Mouse (Mus musculus) testis, adult 2 months (tissue): ENCODE results near the gene Lcn6.

ENCODE experiments used
- CTCF ChIP-seq: fragments of 200-500 bp; IDR thresholded peaks from 2 replicates; pipeline ENCODE4 v1.5.1; 2012; ENCODE audit warnings: low read depth, mild to moderate bottlenecking, inconsistent platforms, low read length, moderate library complexity; ENCODE audit not compliant: control insufficient read depth, insufficient read depth, insufficient replicate concordance
- POLR2A ChIP-seq: fragments of 200-500 bp; IDR thresholded peaks from 2 replicates; pipeline ENCODE4 v1.6.1; 2012; ENCODE audit warnings: low read depth, mild to moderate bottlenecking, inconsistent platforms, low read length, moderate library complexity; ENCODE audit not compliant: control insufficient read depth

DNA sequence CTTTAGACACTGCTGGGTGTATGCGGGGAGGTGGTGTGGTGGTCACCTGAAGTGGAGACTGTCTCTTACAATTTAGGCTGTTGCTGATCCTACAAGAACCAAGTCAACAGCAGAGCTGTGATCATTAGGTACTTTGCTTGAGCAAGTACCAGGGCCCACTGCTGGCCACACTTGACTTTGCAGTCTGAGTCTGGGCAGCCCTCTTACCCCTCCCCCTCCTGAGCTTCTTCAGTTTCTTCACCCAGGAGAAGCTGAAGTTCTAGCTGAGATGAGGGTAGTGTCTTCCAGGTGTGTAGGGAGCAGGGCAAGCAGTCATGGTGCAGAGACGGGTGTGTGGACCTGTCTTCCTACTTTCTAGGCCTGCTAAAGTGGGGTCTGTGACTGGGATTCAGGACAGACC lies 31.5 kb downstream of the Lcn6 start:
- TF ChIP-seq POLR2A (no peak), CTCF (0 out of 2 replicates have a peak, but pooled peaks have one; percentile 6)
